Comparison of ENCODE assay signal across 9 mouse cellular contexts in the genomic region with DNA sequence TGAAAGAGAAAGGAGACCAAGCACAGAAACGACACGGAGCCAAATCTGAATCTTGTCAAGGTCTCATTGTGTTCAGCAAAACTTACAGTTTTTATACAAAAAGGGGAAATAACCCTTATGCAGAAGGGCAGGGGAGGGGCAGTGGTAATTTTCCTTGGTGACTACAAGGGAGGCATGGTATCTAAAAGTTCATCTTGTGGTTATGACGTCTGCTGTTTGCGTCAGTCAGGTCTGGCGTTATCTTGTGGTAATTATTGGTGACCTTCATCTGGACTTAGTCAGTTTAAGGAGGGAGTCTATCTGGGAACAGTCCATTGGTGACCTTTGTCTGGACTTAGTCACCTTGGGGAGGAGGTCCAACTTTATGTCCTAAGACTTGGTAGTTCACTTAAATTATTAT. TPM values are rescaled to one million over a fixed set of nuclear protein-coding genes. Genes with fewer than 3 reads are reported as not detected.
DNase-seq lines count a peak whose midpoint lies in the region.
"Had no signal": no experiment of that assay in that cellular context is flagged by ENCODE, and none has a peak within 500 bp of the region (broad histone marks: within the 10 kb centered on the region; RNA-seq: fewer than 3 reads in every experiment).

No protein-coding gene starts in this region.

- DNase-seq in 3T3-L1 (ENCODE audit: low read depth, low spot score), result peak; percentile 70
- DNase-seq in adrenal gland, adult (ENCODE audit: inconsistent age in 2 of 2, low spot score in 1 of 2), result peak; percentile 31 to 76
- DNase-seq in adrenal gland, adult 8-10 months, result peak; percentile 58
- peak; percentile 55 for DNase-seq in adrenal gland, postnatal 14 days
- DNase-seq in adrenal gland, postnatal 36 days, result peak; percentile 2 to 38

RNA-seq across cellular contexts. Expression of gene 1700006A11Rik, which starts 48.5 kb away (rescaled TPM):
- not detected for total RNA-seq in adrenal gland, adult 8-10 months (2022)
- not detected in 2 replicates for total RNA-seq in adrenal gland, postnatal 14 days (2021)
- not detected for total RNA-seq in adrenal gland, postnatal 36 days (2021)
- total RNA-seq: adrenal gland, postnatal 4 days; CH12.LX; common myeloid progenitor, adult 5-6 weeks; G1E had no signal

Comparison
In these comparisons a context has a peak if more than half of its experiments do, and no peak if none do; other contexts are left out.
1. Peak in every context shown above with its lines: DNase-seq.
2. DNase-seq: peak in every context shown above with its lines; median percentile 70 in 3T3-L1; 58 in adrenal gland, adult 8-10 months; 55 in adrenal gland, postnatal 14 days; 54 in adrenal gland, adult; 20 in adrenal gland, postnatal 36 days.